Mouse (Mus musculus): ENCODE results near the gene Xpa. TPM values are rescaled to one million over a fixed set of nuclear protein-coding genes. Genes with fewer than 3 reads are reported as not detected.

The Xpa gene
- total RNA-seq, 2 experiments from 2014 or later = 10.4 to 12.9 TPM

Other genes starting within 250 kb of the Xpa start
- gene Tdrd7, start 231.0 kb downstream of the Xpa start, total RNA-seq (2021) = 10 to 100 TPM; 24.7 to 24.9 TPM
- 10 to 100 TPM; 43.6 to 49.5 TPM for gene Tmod1, start 157.4 kb downstream of the Xpa start, total RNA-seq (2021)
- gene Ncbp1, start 57.7 kb downstream of the Xpa start, total RNA-seq (2021) = 10 to 100 TPM; 43.3 to 49.9 TPM
- gene Tstd2, start 57.6 kb downstream of the Xpa start, total RNA-seq (2021) = 10 to 100 TPM; 14.3 to 21.4 TPM
- gene Foxe1, start 147.3 kb upstream of the Xpa start, total RNA-seq (2021) = not detected
- gene Trmo, start 193.1 kb upstream of the Xpa start, total RNA-seq (2021) = 1 to 10 TPM; 3.6 to 4.9 TPM
- gene Hemgn, start 217.2 kb upstream of the Xpa start, total RNA-seq (2021) = not detected